Mouse (Mus musculus): ENCODE measurements around the gene Mindy1.
"Not testable (repeated sequence)": the region's sequence is repeated elsewhere in the genome, so short reads cannot be mapped to it uniquely, and the experiment has no call there.

Gene Mindy1

GRCm38 (mm10) chr3:95324454-95325144, 43.5 kb downstream of the Mindy1 start:
- no peak for DNase-seq

GRCm38 (mm10) chr3:95328803-95329404, 47.8 kb downstream of the Mindy1 start:
- no peak for DNase-seq

GRCm38 (mm10) chr3:95331528-95331927, 50.4 kb downstream of the Mindy1 start:
- no peak for DNase-seq

DNA sequence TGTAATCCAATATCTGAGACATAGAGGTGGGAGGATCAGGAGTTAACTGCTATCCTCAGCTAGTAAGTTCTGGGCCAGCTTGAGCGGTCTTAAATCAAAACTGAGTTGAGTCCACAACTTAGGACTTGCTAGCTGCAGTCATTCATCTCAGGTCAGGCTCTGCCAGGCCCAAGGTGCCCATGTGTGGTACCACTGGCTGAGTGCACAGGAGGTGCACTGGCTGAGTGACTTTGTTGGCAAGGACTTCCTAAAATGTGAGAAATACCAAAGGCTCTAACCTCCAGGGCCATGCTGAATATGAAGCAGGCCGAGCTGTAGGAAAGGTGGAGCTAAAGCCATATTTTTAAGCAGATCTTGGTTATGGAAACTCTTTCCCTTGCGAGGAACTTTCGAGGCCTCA, 56.2 kb downstream of the Mindy1 start:
- no peak for DNase-seq

DNA sequence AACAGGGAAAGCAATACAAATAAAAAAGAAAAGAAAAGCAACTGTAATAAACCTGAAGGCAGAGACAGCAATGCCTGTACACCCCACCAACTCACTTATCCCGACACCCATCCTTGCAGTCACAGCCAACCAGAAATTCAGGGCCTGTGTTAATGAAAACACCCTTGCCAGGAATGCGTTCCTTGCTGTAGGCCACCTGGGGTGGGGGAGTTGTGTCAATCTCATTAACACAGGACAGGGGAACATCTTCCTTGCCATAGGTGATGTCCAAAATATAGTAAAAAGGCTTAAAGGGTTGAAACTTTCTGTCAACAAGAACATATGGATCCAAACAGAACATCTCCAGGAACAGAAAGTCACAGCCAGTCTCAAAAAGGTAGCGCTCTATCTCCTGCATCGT, 57.1 kb downstream of the Mindy1 start:
- no peak for DNase-seq

GRCm38 (mm10) chr3:95343356-95344000, 62.3 kb downstream of the Mindy1 start:
- not testable (repeated sequence) for DNase-seq

All from right cerebral cortex, postnatal 4 days (tissue).